Mouse (Mus musculus): ENCODE measurements around the gene Tcl1b2.
A peak's percentile ranks its signal among the peaks of the same experiment; 100 is the strongest.
"Not testable (repeated sequence)": the region's sequence is repeated elsewhere in the genome, so short reads cannot be mapped to it uniquely, and the experiment has no call there.

Gene Tcl1b2

DNA sequence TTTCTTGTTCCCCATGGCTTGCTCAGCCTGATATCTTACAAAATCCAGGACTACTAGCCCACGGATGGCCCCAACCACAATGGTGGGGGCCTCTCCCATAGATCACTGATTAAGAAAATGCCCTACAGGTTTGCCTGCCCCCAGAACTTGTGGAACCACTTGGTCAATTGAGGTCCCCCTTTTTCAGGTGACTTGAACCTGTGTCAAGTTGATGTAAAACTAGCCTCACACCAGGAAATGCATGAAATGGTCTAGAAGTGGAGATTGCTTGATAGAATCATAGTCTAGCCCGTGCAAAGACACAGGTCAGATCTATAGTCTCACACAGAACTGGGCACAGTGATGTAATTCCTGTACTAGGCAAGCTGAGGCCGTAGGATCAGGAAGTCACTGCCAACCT is at the start of gene Tcl1b2:
Tcl1b2 (plus strand) TSS at position 301 of the 400 bp plus-strand sequence.
- no peak for DNase-seq

DNA sequence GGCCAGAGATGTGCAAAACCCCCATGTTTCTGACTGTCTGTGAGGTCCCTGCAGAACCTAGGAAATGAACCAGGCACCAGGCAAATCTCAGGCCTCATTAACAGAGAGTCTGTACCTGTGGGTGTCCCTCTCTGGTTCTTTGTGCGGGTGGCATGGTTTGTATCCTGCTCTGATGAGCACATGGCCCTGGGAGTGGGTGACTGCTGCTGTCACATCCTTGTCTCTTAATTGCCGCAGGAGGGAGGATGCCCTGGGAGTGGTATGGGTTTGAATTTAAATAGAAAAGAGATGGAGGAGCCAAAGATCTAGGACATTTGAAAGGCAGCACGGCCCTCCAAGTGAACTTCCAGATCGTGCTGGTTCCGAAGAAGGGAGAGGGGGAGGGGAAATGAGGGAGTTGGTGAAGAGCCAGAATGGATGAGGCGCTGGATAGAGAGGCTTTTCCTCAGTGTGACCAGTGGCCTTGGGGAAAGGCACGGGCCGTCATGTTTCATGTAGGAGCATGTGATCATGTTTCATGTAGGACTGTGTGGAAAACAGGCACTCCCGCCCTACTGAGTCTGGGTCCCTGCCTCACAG is 46.3 kb upstream of the Tcl1b2 start:
- no peak for DNase-seq

DNA sequence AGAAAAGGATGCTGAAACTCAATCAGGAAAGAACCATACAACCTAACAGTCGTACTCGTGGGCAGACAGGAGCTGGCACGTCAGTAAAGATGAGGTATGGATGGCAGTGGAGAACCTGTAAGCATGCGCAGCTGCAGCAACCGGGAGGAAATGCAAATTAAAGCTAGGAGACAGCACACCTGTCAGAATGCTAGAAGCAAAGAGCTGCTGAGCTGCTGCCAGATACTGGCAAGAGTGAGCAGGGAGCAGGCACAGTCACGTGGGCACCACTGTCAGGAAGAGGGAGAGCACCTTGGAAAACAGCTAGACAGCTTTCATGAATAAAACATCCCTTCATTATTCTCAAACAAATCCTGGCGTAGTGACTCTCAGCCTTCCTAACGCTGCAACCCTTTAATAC is 42.9 kb upstream of the Tcl1b2 start:
- DNase-seq, result no peak

DNA sequence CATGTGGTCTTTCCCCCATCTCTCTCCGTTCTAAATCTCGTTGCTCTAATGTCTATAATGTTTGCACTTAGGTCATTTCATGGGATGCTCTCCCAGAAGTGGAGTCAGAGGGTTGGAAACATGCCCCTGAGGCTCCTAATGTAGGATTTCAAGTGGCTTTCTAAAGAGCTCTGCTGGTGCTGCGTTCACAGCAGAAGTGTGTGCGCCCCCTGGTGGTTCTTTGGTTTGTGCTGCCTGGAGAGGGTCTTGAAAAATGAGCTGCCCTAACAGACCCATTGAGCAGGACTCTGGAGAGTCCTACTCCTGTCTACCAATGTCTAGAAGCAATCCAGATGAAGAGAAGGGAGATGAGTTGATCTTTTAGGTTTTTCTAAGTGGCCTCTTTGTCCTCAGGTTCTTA is 41.8 kb upstream of the Tcl1b2 start:
- peak; percentile 80 to 81 for DNase-seq

DNA sequence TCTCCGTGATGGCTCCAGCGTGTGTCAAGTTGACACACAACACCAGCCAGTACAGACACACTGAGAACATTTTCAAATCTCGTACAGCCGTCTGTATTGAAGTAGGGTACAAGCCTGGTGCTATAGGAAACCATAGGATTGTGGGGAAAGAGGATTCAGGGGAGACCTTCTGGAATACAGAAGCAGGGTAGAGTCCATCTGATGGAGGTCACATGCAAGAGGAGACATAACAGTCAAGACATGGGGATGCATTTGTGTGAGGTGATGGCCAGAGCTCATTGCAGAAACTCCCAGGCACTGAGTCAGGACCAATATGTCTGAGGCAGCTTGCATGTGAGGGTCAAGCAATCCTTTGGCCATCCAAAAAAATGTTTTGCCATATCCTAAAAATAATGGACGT is 40.5 kb upstream of the Tcl1b2 start:
- no peak for DNase-seq

DNA sequence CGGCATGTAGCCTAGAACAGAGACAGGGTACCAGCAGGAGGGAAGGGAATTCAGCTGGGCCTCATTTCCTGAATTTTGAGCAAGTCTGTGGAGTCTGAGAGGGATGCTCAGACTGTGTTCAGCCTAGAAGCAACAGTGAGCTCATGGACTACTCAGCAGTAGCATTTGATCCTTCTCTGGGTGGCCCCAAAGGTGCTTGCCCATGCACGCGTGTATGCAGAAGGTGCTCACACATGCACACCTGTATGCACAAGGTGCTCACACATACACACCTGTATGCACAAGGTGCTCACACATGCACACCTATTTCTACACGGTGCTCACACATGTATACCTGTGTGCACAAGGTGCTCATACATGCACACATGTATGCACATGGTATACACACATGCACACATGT is 37.0 kb upstream of the Tcl1b2 start:
- no peak for DNase-seq

DNA sequence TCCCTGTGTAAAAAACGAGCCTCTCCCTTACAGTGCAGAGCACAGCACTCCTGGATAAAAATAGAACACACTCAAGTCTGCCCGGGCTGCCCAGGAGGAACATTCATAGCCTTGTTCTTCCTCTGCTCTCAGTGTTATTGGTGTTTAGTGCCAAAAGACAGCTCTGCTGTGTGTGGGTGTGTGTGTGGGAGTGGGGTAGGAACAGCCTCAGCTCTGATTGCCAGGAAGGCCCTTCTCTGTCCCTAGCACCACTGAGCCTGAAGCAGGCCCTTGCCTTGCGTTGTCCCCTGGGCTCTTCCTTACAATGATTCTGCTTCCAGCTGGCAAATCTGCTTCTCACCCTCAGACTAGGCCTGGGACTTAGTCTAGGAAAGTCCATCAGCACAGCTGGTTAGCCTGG is 36.4 kb upstream of the Tcl1b2 start:
- DNase-seq, result no peak

DNA sequence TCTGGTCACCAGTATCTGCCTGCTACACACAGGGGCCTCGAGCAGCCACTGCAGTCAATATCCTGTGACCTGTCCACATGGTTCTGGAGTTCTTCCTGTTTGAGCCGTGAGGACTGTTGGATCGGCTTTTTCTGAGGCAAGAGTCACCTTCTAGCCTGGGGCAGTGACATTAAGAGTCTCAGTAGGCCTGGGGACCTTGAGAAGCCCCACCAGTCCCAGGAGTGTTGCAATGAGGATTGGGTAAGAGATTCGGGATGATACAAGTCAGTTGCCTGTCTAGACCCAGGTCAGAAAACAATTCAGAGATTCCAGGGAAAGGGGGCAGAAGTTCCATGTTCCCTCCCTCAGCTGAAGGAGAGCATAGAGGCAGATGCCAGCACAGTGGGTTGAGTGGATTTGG is 36.0 kb upstream of the Tcl1b2 start:
- no peak for DNase-seq

DNA sequence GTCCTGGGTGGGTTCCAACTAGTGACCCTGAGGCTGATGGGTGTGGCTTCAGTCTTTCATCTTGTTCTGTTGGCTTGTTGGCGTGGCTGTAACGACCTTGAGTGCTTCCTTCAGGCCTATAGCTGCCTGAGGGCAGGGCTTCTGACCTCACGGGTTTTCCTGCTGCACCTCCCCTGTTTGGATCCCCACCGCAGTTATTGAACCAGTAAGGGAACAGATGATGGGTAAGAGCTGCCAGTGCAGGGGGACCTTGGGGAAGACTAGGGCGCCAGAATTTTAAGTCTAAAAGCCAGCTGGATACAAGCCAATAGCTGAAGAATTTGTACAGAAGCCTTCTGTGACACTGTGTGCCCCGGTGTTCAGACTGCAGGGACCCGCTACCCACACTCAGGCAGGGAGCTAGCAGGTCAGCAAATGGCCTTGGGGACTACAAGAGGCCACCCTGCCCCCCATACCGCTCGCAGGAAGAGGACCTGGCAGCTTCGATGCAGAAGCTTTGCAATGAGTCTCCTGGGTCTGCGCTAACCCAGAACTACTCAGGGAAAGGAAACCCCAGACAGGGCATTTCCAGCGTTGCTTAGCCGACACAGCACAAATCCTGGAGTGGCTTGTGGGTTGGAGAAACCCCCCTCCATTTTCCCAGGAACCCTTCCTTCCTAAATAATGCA is 33.4 kb upstream of the Tcl1b2 start:
- DNase-seq, result no peak

DNA sequence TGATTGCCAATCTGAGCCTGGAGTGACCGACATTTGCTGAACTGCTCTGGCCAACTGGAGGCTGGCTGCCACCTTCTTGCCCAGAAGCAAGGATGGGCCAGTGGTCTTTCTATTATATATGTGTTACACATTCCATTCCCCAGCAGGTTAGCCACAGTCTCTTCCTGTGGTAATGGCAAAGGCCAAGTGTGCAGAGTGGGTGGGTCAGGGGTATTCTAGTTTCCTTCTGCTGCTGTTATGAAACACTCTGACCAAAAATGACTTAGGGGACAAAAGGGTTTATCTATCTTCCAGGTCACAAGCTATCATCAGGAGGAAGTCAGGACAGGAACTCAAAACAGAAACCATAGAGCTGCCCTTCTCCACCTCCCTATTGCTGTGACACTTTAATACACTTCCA is 29.2 kb upstream of the Tcl1b2 start:
- DNase-seq, result no peak

DNA sequence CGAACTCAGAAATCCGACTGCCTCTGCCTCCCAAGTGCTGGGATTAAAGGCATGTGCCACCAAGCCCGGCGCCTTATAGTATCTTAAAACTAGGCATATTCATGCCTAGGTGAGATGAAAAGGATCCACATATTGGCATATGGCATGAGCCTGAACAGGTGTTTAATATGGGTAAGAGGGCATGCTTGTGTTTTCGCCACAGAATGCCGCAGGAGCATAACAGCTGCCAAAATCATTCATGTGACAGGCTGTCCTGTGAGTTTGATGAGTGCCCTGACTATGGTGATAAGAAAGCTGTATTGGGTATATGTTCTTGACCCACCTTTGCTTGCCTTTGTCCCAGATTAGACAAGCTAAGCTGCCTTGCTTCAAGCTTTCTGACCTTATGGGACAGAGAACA is 20.5 kb upstream of the Tcl1b2 start:
- no peak for DNase-seq

DNA sequence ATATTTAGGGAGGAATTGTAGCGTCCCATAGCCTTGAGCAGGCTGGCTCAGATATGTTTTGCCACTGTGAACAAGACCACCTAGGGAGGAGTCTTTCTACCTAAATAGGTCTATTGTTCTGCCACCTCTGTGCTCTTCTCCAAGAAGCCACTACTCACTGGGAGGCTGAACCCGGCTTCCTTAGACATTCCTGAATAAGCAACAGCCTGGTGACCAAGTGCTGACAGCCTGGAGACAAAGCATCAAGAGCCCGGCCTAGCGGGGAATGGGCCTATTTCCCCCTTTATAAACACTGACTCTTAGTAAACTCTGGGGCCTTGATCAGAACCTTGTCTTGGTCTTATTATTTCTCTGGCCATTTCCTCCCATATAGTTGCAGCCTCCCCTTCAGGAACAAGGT is 19.3 kb upstream of the Tcl1b2 start:
- DNase-seq, result no peak

DNA sequence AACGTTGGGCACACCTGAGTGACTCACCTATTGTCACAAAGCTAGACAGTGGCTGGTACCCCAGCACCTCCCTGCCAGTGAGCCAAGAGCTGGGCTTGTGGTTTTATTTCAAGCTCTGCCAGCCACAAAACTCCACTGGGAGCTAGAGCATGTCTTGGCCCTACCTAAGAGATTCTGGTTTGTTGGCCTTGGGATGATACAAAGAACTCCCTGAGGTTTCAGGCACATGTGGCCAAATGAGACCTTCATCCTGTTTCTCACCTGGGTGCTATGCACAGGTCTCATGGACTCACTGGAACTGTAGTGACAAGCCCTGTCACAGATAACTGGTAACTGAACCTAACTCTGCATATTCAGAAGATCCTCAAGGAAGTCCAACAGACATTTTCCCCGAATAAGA is 18.2 kb upstream of the Tcl1b2 start:
- no peak for DNase-seq

DNA sequence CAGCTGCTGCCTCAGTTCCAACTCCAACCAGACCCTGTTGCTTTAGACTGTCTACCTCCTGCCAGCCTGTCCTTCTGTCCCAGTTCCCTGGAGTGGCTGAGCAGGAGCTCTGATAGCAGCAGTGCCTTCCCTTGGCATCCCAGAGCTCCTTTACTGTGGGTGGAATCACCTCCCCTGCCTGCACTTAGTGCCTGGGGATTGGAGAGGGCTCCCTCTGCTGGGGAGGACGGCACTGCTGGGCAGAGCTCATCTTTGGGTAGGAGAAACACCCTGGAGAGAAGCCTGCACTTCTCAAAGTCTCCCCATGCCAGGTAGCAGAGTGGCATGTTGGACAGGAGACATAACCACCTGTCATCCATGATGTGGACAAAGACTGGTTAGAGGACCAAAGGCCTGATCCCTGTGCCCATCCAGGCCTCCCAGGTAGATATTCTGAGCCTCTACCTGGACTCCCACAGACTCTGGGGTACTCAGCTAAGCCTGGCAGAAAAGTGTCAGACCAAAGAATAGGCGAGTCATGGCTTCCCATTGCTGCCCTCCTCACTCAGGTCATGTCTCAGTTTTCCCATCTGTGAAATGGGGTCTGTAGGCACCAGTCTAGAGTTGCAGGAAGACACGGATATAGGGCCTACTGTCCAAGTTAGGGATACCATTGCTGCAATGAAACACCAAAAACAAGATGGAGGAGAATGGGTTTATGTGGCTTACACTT is 16.2 kb upstream of the Tcl1b2 start:
- not testable (repeated sequence) for DNase-seq

DNA sequence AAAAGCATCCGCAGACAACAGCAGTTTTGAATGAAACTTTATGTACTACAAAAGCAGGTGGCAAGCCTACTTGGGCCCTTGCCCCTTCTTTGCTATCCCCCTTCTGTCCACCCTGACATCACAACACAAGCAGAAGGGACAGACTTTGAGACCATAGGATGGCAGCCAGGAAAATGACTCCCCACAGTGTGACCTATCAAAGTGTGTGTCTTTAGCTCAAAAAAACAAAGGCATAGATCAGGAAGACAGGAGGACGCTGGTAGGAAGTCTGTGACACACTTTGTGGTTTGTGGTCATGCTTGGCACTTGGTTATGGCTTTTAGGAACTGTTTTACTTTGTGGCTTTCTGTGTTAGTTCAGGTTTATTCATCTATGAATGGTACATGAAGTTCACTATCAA is 11.6 kb upstream of the Tcl1b2 start:
- not testable (repeated sequence) for DNase-seq

DNA sequence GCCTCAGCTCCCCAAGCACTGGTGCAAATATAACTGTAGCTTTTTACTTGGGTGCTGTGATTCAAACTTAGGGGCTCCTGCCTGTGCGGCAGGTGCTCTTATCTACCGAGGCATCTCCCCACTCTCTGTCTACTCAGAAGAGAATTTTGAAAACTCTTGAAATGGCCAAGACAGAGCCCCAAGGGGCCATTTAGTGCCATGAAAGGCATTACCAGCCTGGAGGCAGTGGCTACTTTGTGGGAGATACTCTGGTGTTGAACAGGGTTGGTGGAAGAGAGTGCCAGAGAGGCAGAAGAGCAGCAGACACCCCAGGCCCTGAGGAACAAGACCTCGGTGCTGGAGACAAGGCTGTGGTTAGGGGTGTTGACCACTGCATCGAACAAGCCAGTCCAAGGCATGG is 11.0 kb upstream of the Tcl1b2 start:
- not testable (repeated sequence) for DNase-seq

DNA sequence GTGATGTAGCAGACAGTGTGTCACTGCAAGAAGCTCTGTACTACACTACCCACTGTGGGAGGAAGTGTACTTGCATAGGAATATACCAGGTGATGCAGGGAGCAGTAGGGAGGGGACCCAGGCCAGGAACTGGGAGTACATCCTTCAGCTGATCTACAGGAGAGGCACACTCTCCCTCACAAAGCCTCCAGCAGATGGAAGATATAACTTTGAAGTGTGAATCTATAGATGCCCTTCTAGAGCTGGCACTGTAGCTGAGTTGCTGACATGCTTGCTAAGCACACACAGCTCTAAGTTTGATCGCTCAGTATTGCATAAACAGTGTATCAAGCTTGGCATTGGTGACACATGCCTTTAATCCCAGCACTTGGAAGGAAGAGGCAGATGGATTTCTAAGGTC is 8.1 kb upstream of the Tcl1b2 start:
- not testable (repeated sequence) for DNase-seq

DNA sequence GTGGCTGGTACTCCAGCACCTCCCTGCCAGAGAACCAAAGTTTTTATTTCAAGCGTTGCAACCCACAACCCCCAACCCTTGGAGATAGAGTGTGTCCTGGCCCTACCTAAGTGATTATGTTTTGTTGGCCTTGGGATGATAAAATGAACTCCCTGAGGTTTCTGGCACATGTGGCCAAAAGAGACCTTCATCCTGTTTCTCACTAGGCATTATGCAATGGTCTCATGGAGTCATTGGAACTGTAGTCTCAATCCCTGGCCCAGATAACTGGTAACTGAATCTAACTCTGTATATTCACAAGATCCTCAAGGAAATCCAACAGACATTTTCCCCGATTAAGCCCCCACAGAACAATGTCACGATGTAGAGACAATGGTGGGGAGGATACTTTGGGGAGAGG is 2.7 kb upstream of the Tcl1b2 start:
- no peak for DNase-seq

DNA sequence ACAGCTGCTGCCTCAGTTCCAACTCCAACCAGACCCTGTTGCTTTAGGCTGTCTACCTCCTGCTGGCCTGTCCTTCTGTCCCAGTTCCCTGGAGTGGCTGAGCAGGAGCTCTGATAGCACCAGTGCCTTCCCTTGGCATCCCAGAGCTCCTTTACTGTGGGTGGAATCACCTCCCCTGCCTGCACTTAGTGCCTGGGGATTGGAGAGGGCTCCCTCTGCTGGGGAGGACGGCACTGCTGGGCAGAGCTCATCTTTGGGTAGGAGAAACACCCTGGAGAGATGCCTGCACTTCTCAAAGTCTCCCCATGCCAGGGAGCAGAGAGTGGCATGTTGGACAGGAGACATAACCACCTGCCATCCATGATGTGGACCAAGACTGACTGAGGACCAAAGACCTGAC is 886 bp upstream of the Tcl1b2 start:
- not testable (repeated sequence) for DNase-seq

DNA sequence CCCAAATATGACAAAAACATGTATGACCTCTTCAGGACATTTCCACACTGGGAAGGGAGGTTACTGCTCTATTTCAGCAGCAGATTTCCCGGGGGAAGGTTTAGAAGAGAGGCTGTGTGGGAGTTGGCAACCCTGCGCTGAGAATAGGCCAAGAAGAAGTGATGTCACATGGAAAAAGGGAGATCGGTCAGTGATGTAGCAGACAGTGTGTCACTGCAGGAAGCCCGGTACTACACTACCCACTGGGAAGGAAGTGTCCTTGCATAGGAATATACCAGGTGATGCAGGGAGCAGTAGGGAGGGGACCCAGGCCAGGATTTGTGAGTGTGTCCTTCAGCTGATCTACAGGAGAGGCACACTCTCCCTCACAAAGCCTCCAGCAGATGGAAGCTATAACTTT is 9.5 kb downstream of the Tcl1b2 start:
- not testable (repeated sequence) for DNase-seq

DNA sequence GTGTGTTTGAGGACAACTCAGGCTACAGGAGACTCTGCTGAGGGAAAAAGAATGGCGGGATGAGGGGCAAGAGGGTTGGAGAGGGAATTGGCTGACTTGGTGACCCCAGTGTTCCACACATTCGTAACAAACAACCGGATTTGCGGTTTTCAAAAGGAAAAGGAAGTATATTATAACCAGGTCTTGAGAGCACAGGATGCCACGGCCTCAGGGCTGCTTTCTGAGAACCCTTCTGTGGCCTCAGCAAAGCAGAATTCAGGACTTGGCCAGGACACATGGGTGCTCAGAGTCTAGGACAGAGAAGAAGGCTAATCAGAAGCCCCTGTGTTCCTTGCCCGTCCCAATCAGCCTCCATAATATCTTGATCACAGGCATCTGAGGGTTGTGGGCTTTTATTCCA is 13.0 kb downstream of the Tcl1b2 start:
- DNase-seq, result no peak

DNA sequence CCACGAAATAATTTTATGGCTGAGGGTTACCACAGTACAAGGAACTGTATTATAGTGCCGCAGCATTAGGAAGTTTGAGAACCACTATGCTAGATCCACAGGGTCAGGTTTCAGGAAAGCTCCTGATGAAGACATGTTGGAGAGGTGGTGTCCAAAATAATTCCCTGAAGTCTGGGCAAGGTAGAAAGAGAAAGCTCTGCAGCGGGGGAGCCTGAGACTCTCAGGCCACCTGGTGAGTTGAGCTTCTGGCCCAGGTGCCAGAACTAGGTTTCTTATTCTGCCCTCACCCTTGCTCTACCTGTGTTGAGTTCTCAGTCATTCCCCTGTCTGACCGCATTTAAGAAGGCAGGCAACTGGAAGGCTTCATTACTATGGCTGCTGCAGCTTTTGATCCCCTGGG is 13.6 kb downstream of the Tcl1b2 start, which contains the start of gene Tcl1b1:
Tcl1b1 (plus strand) TSS at position 301 of the 400 bp plus-strand sequence.
- DNase-seq, result no peak

DNA sequence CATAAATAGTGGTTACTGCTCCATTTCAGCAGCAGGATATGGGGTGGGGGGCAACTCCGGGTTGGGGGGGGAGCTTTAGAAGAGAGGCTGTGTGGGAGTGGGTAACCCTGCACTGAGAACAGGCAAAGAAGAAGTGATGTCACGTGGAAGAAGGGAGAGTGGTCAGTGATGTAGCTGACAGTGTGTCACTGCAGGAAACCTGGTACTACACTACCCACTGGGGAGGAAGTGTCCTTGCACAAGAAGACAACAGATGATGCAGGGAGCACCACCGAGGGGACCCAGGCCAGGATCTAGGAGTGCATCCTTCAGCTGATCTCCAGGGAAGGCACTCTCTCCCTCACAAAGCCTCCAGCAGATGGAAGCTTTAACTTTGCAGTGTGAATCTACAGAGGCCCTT is 20.9 kb downstream of the Tcl1b2 start:
- DNase-seq, result no peak

DNA sequence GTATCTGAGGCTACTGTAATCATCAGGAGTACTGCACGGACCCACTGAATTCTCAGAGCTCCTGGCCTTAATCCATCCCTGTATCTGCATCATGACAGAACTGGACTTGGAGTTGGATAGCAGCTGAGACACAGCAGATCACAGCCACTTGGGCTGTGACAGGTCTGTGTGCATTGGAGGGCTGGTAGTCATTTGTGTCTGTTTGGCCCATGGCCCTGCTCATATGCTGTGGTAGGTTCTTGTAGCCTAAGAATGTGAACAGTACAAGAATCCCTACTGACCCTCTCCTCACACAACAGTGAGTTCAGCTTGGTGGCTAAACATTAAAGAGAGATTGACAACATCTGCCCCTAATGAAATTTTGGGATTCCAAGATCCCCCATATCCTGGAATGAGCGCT is 27.6 kb downstream of the Tcl1b2 start:
- no peak for DNase-seq
